Mouse (Mus musculus) testis, postnatal 14 days (tissue): ENCODE data around the gene Csf2rb.
"Not testable (repeated sequence)": the region's sequence is repeated elsewhere in the genome, so short reads cannot be mapped to it uniquely, and the experiment has no call there.

Experiments
- DNase-seq: peaks from one replicate; pipeline ENCODE4 v3.0.0; 2021; ENCODE audit warnings: low spot score

Csf2rb gene

DNA sequence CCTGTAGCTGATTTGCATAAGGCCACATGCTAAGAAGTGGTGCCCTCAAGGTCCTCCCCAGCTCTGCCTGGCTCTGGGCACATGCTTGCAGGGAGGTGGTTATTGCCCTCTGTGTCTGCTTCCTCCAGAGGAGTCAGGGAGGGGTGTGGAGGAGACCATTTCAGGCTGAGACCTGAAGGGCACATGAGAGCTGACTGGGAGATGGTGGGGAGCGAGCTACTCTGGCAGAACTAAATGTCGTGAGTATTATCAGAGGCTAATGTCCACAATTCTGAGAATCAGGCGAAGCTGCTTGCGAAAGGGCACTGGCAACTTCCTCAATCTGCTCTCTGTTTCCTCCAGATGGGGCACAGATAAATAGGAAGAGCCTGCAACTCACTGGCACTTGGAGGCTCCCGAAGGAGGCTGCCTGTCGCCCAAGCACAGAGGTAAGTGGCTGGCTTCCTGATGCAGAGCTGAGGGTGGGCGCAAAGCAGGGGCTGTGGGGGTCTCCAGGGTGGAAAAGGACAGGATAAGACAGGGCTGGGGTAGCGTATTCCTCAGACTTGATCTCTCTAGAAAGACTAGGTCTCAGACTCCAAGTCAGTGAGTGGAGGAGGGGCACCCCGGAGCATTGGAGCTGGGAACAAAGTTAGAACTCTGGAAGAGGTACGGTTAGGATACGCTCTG, at the start of gene Csf2rb:
Gene Csf2rb, plus strand, starts transcription at position 82 of the 669 bp plus-strand sequence.
- DNase-seq: no peak

DNA sequence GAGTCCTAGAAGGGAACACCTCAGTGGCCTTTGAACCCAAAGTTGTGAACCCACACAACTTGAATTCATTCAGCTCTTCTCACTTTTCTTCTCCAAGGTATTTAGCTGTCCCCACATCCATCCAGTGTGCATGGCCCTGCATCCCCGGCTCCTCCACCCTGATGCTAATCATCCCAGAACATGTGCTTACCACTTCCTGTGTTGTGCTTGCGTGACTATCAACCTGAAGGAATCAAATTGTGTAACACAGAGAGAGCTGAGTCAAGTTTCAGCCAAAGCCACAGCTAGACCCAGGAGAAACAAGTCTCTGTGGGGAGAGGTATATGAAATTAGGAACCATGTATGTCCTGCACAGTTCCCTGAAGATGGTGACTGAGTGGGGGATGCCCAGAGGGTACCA, 47.2 kb upstream of the Csf2rb start:
- DNase-seq: no peak

DNA sequence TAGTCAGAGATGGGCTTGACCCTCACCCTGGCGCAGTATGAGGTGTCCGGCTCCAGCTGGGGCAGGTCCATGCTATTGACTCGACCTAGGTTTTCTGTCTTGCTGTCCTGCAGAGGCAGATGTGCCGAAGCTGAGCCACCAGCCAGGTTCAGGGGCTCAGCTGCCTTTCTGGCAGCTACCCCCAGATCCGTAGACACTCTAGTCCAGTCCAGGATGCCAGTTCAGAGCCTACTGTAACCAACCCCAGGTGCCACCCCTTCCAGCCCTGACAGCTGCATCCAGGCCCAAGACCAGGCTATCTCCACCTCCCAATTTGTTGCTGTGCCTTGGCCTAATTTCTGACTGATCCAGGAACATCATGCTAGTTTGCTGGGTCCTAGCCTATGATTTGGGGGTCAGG, 37.6 kb upstream of the Csf2rb start:
- no peak for DNase-seq

DNA sequence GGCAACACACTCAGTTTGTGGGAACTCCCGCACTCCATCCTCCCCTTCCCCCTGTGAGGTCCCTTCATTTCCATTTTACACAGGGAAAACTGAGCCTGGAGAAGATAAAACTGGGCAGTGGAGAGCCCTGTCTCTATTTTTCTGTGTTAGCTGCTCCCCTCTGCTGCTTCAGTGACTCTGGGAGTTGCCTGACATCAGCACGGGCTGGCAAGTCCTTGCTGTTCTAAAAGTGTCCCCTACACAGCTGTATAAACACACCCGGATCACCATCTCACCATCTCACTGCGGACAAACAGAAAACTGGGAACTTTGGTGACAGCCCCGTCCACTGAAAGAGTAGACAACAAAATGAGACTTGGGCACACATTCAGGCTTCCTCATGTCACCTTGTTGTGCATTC, 35.8 kb upstream of the Csf2rb start:
- not testable (repeated sequence) for DNase-seq

DNA sequence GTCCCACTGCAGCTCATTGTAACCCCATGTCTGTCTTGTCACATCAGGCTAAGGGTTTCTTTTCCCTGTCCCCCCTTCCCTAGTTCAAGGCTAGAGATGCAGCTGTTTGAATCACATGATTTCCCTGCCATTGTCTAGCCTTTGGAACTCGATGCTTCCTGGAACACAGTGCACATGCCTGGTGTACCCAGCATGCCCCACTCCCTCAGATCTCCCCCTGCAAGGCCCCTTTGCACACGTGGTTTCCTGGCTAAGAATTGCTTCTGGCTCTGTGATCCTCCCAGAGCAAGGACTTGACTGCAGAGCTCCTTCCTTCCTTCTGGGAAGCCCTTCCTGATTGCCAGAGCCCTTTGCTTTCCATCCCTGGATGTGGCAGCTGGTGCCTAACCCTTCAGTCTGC, 32.3 kb upstream of the Csf2rb start:
- DNase-seq: not testable (repeated sequence)

DNA sequence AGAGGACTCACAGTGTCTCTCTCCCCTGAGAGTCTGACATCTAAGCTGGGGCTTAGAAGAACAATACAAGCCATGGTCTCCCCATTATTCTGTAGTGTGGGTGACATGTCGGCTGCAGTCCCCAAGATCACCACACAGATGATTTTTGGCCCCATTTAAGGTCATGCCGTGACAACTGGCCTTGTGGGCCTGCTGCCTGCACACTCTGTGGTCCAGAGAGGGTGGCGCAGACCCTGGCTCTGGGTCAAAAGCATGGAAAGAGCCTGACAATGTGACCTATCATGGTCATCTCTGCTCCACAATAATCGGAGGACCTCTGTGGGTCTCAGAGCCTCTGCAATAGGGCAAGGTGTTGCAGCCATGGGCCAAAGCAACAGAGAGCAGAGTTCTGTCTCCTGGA, 31.8 kb upstream of the Csf2rb start:
- no peak for DNase-seq

DNA sequence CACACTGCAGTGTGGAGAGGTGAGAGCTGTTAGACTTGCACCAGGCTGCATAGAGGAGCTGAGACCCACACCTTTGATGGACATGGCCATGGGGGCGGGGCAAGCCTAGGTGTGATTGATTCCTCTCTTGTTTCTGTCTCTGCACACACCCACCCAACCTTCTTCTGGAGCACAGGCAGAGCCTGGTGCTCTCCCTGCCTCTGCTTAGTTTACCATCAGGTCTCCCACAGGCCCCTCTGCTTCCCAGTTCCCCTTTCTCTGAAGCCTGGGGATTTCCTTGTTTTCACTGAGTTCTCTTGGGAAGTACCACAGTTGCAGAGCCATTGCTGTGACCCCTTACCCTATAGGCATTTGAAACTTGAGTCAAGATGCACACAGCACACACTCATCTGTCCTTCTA, 27.0 kb upstream of the Csf2rb start:
- DNase-seq: no peak

DNA sequence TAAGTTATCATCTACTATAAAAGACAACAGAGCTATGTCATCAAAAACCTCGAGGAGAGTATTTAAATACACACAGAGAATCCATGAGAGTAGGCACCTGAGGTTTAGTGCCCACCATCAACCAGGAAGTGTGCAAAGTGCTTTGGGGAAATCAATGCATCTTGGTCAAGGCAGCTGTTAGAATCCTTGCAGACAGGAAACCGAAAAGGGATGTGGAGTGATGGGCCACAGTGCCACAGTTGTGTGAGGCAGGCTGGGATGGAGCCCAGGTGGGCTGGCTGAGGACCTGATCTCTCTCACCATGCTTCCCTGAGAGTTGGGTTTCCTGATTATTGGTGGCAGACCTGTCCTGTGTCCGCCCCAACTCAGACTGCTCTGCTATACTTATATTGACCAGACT, 25.9 kb upstream of the Csf2rb start:
- no peak for DNase-seq

DNA sequence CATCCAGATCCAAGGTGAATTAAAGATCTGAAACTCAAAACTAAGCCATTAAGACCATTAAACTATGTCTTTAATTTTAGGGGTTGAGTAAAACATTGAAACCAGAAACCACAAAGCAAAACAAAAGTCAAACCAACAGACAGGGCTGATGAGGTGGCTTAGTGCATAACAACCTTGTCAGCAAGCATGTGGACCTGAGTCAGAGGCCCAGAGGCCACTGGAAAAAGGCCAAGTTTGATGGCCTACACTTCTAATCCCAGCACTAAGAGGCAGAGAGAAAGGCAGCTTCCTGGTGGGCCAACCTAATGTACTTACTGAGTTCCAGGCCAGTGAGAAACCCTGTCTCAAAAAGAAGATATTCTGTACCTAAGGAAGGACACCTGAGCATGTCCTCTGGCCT, 24.8 kb upstream of the Csf2rb start:
- DNase-seq: no peak

DNA sequence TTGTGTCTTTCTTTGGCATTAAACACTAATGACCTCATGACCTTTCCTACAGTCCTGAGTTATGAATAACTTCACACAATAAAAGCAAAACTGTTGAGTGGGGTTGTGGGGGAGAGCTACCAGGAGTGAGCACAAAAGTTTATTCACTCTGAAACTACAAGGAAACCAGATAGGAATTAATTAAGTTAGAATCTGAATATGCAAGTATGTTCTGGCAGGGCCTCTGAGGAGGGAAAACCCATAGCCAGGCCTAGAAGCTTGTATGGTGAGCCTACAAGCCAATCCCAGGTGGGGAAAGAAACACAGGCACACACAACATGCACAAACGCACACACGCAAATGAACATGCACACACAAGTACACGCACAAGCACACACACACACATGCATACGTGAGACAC, 22.8 kb upstream of the Csf2rb start:
- no peak for DNase-seq

DNA sequence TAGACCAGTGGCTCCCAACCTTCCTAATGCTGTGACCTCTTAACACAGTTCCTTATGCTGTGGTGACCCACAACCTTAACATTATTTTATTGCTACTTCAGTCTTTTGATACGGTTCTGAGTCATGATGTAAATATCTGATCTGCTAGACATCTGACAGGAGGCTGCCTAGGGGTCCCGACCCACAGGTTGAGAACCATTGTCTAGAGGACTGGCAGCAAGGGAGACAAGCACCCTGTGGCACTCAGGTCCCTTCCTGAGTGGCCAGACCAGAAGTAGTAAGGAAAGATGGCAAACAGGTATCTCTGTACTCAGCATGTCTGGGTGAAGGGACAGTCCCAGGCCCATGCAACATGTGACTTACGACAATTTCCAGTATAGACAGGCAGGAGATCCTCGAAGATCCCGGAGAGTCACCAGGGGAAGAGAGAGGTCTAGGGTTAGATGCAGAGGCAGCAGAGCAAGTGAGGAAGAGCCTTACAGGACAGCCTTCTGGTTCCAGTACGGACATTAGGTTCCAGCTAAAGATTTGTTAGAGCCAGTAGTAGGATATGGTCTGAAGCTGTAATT, 21.8 kb upstream of the Csf2rb start:
- DNase-seq: no peak

DNA sequence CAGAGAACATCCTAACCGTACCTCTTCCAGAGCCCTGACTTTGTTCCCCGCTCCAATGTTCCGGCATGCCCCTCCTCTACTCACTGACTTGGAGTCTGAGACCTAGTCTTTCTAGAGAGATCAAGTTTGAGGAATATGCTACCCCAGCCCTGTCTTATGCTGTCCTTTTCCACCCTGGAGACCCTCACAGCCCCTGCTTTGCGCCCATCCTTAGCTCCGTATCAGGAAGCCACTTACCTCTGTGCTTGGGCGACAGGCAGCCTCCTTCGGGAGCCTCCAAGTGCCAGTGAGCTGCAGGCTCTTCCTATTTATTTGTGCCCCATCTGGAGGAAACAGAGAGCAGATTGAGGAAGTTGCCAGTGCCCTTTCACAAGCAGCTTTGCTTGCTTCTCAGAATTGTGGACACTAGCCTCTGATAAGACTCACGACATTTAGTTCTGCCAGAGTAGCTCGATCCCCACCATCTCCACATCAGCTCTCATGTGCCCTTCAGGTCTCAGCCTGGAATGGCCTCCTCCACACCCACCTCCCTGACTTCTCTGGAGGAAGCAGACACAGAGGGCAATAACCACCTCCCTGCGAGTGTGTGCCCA, 20.1 kb upstream of the Csf2rb start, which contains the start of gene Csf2rb2:
Gene Csf2rb2, minus strand, starts transcription at position 381 of the 593 bp plus-strand sequence.
- no peak for DNase-seq

DNA sequence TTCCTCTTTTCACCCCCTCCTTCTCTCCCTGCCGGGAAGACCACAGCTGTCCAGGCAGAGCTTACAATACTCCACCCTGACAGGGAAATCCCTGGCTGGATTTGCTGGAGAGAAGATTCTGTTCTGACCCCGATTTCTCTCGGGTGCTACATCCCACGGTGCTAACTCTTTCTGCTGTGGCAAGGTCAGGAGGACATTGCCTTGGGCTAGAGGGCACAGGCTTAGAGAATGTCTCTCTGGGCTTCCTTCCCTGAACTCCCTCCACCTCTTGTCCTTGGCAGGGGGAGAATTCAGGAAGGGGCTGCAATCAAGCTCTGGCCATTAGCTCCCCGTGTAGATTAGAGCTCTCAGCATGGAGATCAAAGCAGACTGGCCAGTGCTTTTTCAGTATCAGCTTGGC, 15.7 kb upstream of the Csf2rb start:
- DNase-seq: peak; percentile 49

DNA sequence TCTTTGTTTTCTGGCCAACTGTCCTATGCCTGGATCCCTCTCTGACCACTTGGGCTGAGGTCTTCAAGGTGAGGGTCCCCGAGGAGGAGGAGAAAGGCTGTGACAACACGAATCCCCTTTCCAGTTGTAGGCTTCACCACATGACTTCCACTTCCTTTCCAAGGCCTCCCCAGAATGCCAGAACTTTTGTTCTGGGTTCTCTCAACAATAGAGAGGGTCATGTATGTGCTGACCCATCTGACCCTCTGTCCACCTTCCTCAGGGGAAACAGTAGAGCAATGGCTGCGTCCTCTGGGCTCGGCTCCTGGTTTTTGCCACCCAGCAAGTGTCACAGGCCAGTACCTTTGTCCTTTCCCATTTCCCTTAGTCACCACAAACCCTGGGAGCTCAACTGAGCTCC, 14.6 kb upstream of the Csf2rb start:
- DNase-seq: no peak

DNA sequence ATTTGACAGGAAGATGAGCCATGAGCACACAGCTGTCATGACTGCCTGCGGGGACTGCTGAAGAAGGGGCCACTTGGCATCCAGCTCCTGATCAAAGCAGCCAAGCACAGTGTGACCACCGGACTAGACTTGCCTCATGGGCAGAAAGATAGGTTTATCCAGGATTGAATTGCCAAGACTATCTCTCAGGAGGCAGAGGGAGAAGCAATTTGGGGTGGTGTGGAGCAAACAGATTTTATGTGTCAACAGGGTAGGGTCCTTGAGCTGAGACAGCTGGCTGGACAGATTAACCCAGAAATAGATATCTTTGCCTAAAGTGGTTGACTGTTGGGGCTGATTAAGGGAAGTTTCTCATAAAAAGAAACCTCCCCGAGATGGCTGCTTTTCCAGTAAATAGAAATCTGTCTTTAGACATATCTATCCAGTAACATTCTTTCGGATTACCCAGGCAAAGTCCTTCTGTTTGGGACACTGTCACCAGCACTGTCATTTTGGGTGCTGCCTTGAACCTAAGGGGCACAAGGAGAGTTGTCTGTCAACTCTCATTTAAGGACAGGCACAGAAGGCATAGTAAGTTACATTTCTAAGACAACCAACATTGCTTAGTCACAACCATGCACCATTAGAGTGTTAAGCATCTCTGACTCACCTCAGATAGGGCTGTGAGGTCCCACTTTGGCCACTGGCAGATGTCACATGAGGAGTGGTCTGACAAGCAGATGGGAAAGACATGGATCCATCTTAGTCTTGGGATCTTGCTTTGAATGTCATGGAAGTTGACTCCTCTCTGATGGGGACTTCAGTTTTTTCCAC, 12.9 kb upstream of the Csf2rb start:
- not testable (repeated sequence) for DNase-seq

DNA sequence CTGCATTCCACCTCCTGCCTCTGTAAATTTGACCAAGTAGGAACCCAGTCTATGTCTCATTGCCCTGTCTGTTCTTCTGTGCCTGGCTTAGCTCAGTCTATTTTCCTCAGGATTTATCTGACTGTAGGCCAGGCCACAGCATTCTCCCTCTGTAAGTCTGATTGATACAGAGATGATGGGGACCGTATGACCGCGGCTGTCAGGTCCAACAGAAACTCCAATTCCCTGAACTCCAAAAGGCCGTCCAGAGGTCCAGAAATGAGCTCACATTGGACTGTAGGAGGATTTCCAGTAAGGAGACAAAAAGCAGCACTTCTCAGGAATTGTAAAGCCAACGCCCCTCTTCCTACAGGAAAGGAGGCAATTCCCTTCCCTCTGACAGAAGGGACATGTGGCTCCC, 11.9 kb upstream of the Csf2rb start:
- not testable (repeated sequence) for DNase-seq

DNA sequence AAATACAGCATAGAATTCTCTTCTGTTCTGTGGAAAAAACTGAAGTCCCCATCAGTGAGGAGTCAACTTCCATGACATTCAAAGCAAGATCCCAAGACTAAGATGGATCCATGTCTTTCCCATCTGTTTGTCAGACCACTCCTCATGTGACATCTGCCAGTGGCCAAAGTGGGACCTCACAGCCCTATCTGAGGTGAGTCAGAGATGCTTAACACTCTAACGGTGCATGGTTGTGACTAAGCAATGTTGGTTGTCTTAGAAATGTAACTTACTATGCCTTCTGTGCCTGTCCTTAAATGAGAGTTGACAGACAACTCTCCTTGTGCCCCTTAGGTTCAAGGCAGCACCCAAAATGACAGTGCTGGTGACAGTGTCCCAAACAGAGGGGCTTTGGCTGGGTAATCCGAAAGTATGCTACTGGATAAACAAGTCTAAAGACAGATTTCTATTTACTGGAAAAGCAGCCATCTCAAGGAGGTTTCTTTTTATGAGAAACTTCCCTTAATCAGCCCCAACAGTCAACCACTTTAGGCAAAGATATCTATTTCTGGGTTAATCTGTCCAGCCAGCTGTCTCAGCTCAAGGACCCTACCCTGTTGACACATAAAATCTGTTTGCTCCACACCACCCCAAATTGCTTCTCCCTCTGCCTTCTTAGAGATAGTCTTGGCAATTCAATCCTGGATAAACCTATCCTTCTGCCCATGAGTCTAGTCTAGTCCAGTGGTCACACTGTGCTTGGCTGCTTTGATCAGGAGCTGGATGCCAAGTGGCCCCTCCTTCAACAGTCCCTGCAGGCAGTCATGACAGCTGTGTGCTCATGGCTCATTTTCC, 7.0 kb upstream of the Csf2rb start:
- not testable (repeated sequence) for DNase-seq

DNA sequence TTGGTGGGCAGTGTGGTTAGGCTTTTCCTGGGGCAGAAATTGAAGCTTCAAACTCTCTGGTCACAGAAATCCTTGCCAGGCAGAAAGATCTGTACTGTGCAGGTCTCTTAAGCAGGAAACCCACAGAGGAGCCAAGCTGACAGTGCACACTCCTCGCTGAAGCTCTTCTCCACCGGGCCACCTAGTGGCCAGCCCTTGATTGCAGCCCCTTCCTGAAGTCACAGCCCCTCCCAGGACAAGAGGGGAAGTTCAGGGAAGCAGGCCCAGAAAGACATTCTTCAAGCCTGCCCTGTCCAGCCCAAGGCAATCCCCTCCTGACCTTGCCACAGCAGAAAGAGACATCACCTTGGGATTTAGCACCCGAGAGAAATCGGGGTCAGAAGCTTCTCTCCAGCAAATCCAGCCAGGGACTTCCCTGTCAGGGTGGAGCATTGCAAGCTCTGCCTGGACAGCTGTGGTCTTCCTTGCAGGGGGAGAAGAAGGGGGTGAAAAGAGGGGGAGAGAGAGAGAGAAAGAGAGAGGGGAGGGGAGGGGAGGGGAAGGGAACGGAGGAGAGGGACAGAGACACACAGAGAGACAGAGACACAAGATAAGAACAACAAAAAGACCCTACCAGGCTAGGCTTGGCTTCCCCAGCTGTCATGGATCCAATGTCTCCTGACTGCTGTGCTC, 4.6 kb upstream of the Csf2rb start:
- peak; percentile 64 for DNase-seq

DNA sequence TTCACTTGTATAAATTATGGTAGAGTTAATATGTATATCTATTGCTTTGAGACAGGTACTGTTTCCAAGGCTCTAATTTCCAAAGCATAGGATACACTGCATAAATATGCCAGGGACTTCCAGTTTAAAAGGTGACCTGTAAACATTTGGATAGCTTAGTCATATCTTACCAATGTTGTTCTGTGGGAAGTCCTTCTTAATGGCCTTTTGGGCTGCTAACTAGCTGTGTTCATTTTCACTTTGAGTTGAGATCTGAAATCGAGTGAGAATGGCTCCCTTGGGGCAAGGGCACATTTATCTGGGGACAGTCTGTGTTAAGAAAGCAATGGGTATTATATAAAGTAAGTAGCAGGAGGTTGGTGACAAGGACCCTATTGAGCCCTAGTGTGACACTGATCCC, 2.2 kb upstream of the Csf2rb start:
- no peak for DNase-seq

DNA sequence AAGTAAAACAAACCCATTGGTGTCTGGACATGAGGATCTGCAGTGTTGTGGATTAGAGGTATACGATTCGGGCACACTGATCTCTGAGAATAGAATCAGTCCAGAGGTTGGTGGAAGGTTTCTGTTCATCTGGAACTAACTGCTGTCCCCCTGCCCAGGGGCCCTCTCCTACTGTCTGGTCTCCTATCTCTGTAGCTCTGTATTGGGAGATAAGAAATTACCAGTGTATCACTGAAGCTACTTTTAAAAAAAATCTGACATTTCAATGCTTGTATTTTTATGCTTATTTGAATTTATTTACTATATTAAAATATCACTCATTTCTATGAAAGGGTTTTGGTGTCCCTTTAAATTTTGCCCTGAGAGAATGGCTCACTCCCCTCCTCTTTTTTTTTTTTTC, 1.3 kb upstream of the Csf2rb start:
- DNase-seq: no peak

DNA sequence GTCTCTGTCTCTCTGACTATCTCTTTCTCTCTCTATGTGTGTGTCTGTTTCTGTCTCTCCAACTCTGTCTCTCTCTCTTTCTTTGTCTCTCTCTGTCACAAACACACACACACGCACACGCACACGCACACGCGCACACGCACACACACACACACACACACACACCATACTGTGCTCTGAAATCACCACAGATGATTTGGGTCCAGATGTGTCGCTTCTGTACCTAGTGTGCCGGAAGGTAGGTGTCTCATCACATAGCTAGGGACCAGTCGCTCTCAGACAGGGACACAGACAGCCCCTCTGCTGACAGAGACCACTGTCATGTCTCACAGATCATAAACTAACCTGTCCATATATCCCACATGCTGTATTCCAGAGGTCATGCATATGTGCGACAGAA, 1.2 kb downstream of the Csf2rb start:
- DNase-seq: no peak
